Mouse (Mus musculus) heart, embryonic 11.5 days (tissue): ENCODE measurements around the gene Ang. TPM values are rescaled to one million over a fixed set of nuclear protein-coding genes. Genes with fewer than 3 reads are reported as not detected.

Source experiments
- ATAC-seq: fragments of 200-750 bp; cut with Nextera tagmentation; replicated peaks from 2 replicates; pipeline ENCODE4 v1.8.0; 2017; ENCODE audit warnings: moderate library complexity; ENCODE audit not compliant: insufficient number of reproducible peaks, low FRiP score, low TSS enrichment
- H3K27ac ChIP-seq: fragments of 300-500 bp; sonication (generic); 2 replicates; pipeline ENCODE4 v1.5.1; 2014; ENCODE audit warnings: mild to moderate bottlenecking, low read depth, low read length
- H3K27me3 ChIP-seq: fragments of 300-500 bp; sonication (generic); 2 replicates; pipeline ENCODE4 v1.6.1; 2014; ENCODE audit warnings: mild to moderate bottlenecking, low read length, mixed read lengths; ENCODE audit not compliant: control insufficient read depth, insufficient read depth
- H3K36me3 ChIP-seq: fragments of 300-500 bp; sonication (generic); 2 replicates; pipeline ENCODE4 v1.6.1; 2014; ENCODE audit warnings: mild to moderate bottlenecking, low read length, moderate library complexity, mixed read lengths; ENCODE audit not compliant: control insufficient read depth, insufficient read depth
- H3K4me1 ChIP-seq: fragments of 300-500 bp; sonication (generic); 2 replicates; pipeline ENCODE4 v1.6.1; 2014; ENCODE audit warnings: low read length; ENCODE audit not compliant: control insufficient read depth, insufficient read depth
- H3K4me2 ChIP-seq: fragments of 300-500 bp; sonication (generic); 2 replicates; pipeline ENCODE4 v1.6.1; 2014; ENCODE audit warnings: mild to moderate bottlenecking, moderate library complexity
- H3K4me3 ChIP-seq: fragments of 300-500 bp; sonication (generic); 2 replicates; pipeline ENCODE4 v1.5.1; 2014; ENCODE audit warnings: low read depth, low read length
- H3K9ac ChIP-seq: fragments of 300-500 bp; sonication (generic); 2 replicates; pipeline ENCODE4 v1.6.1; 2014; ENCODE audit warnings: mild to moderate bottlenecking, low read depth, low read length, moderate library complexity
- H3K9me3 ChIP-seq: fragments of 300-500 bp; sonication (generic); replicated peaks from 2 replicates; pipeline ENCODE4 v1.6.1; 2016; ENCODE audit warnings: low read length; ENCODE audit not compliant: control insufficient read depth
- WGBS: fragments of 180-500 bp; shearing (Covaris S2); extraction: QIAGEN DNeasy Blood & Tissue Kit; methylation state at CpG from one replicate; pipeline ENCODE4 v1.1.7; 2014; ENCODE audit not compliant: insufficient replicate concordance; 5-methylcytosine and 5-hydroxymethylcytosine counted together
- polyA plus RNA-seq: library from polyadenylated mRNA; unstranded; fragments of >200 nt; fragmentation: Nextera tagmentation; extraction: Ambion mirVana; gene quantifications from 2 replicates; pipeline ENCODE4 v1.2.1, GENCODE M21; 2014

Ang gene
- polyA plus RNA-seq, 1 experiment from 2014 or later, result 2.8 TPM

GRCm38 (mm10) chr14:51060761-51061160 lies 30.2 kb upstream of the Ang start:
- Histone ChIP-seq H3K4me1 (no peaks in the 10 kb centered on the region; the same call in 1 of the 2 replicates), H3K4me2 (no peak overlapping the region), H3K4me3 (no peak overlapping the region), H3K27ac (no peak overlapping the region), H3K36me3 (no peaks in the 10 kb centered on the region), H3K27me3 (no peaks in the 10 kb centered on the region), H3K9ac (no peak overlapping the region), H3K9me3 (no peaks in the 10 kb centered on the region)
- ATAC-seq, result no peak
- WGBS, result 82% methylated on average over 5 of the region's 5 CpGs

DNA sequence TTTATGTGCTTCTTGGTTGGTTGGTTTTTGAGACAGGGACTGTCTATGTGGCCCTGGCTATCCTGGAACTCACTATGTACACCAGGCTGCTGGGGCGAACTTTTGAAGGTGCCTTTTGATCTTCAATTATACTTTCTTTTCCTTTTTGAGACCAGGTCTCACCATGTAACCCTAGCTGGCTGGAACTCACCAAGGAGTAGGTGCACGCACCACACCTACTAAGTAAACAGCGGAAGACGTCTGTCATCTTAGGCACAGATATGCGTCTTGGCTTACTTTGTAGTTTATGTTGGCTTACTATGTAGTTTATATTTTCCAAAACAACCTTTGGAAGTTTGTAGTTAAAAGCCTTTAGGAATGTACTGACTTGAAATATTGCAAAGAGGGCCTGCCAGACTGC lies 22.0 kb upstream of the Ang start:
- no peak for ATAC-seq
- Histone ChIP-seq H3K9ac (no peak overlapping the region), H3K4me3 (no peak overlapping the region), H3K4me2 (no peak overlapping the region), H3K36me3 (no peaks in the 10 kb centered on the region), H3K27me3 (no peaks in the 10 kb centered on the region), H3K27ac (no peak overlapping the region), H3K9me3 (no peaks in the 10 kb centered on the region), H3K4me1 (no peaks in the 10 kb centered on the region)
- WGBS, result 86% methylated on average over 5 of the region's 5 CpGs

- H3K27ac ChIP-seq, result no peak overlapping the region
- no peak overlapping the region for H3K4me3 ChIP-seq
- WGBS, result 80% methylated on average over 2 of the region's 2 CpGs
- no peaks in the 10 kb centered on the region for H3K36me3 ChIP-seq
- ATAC-seq, result no peak
- H3K9me3 ChIP-seq, result no peaks in the 10 kb centered on the region
- H3K27me3 ChIP-seq, result no peaks in the 10 kb centered on the region
- no peak overlapping the region for H3K4me2 ChIP-seq
- no peak overlapping the region for H3K9ac ChIP-seq
- no peaks in the 10 kb centered on the region for H3K4me1 ChIP-seq
Observed at GRCm38 (mm10) chr14:51069617-51070016, 21.3 kb upstream of the Ang start.

DNA sequence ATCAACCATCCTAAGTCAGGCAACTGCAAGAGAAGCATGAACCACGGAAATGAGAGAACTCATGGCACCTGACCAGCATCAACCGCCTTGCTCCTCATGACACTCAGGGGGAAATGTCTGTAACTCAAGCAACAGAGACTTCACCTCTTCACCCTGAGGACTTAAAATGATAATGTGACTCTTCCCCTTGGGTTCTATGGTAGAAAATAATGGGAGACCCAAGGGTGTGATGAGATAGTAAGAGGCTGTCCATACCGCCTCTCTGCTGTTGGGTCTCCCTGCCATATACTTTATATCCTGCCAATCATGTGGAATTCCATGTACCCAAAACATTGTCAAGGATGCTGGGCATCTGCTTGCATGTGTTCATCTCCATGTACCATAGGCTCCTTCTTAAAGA lies 16.6 kb upstream of the Ang start, which contains the start of gene Olfr750:
Gene Olfr750, minus strand, starts transcription at position 101 of the 400 bp plus-strand sequence.
- Histone ChIP-seq H3K27me3 (no peaks in the 10 kb centered on the region), H3K9ac (no peak within 1 kb of the TSS), H3K4me2 (no peak within 1 kb of the TSS), H3K4me3 (no peak within 1 kb of the TSS), H3K36me3 (no peaks in the 10 kb centered on the region), H3K4me1 (no peaks in the 10 kb centered on the region), H3K27ac (no peak within 1 kb of the TSS), H3K9me3 (no peaks in the 10 kb centered on the region)
- ATAC-seq, result no peak
- WGBS, result 73% methylated on average over 3 of the region's 3 CpGs

DNA sequence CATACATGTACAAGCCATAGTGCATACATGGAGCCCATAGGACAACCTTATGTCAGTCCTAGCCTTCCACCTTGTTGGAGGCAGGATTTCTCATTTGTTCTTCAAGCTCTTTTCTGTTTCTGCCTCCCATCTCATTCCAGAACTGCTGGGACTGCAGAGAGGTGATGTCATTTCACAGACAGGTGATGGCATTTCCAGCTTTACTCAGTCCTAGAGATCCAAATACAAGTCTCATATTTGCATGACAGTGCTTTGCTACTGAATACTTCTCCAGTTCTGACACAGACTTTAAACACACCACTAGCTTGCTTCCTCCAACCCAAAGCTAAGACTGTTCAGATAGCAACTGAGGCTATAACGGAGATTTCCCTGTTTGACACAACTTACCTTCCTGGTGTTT lies 11.8 kb upstream of the Ang start:
- Histone ChIP-seq H3K4me2 (no peak overlapping the region), H3K36me3 (no peaks in the 10 kb centered on the region), H3K9ac (no peak overlapping the region), H3K9me3 (no peaks in the 10 kb centered on the region), H3K27ac (no peak overlapping the region), H3K27me3 (no peaks in the 10 kb centered on the region), H3K4me3 (no peak overlapping the region), H3K4me1 (peaks cover 2% of the 10 kb centered on the region; the same call in 1 of the 2 replicates)
- 81% methylated on average over 1 of the region's 1 CpGs for WGBS
- ATAC-seq, result no peak

DNA sequence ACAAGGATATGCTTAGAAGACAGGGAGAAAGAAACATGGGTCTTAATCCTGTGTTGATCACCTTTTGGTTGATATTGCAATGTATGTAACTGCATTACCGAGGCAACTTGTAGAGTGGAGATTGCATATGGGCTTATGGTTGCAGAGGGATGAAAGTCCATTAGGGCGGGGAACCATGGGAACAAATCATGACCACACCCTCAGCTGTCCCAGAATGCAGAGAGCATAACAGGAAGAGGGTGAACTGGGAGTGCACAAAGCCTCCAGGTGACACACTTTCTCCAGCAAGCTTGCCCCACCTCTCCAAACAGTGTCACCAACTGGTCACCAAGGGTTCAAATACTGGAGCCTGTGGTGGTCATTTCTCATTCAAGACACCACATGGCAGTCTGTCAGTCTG lies 9.9 kb upstream of the Ang start:
- no peak overlapping the region for H3K4me3 ChIP-seq
- WGBS, result 76% methylated on average over 2 of the region's 2 CpGs
- H3K4me1 ChIP-seq, result peaks cover 2% of the 10 kb centered on the region; the same call in 1 of the 2 replicates
- H3K27me3 ChIP-seq, result no peaks in the 10 kb centered on the region
- H3K4me2 ChIP-seq, result no peak overlapping the region
- no peak overlapping the region for H3K27ac ChIP-seq
- no peak overlapping the region for H3K9ac ChIP-seq
- H3K9me3 ChIP-seq, result no peaks in the 10 kb centered on the region
- no peak for ATAC-seq
- no peaks in the 10 kb centered on the region for H3K36me3 ChIP-seq

DNA sequence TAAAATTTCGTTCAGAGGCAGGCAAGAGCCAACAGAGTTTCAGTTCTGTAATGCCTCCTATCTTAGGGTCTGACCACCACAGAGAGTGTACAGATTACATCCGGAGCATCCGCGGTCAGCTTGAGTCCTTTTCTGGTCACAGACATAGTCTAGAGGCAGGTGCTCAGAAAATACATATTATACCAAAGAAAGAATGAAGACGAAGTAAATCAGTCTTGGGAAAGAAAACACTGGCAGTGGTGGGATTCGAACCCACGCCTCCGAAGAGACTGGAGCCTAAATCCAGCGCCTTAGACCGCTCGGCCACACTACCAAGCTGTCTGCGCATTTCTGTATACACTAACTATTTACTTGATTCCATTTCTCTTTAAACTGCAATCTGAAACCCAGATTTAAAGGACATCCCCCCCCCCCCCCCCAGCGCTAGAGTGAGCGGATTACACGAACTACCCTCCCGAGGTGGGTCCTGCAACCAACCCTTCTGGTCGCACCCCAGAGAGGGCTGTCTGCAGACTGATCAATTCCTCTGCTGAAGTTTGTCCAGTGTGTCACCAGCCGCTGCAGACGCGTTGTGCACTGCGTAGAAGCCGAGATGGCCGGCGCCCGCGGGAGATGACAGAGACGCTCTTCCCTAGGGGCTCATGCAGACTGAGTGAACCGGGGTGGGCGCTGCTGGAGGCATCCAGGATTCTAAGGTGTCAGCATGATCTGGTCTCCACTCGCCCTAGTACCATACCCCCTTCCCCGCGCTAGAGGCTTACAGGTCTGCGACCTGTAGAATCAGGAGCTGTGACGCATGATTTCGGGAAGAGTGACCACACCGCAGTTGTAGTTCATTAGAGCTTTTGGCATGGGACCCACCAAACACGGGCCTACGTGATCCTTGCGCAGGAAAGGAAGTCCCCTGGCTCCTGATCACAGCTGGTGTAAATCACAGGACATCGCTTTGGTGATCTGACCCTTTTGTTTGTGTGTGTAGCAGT lies 8.1 kb upstream of the Ang start:
- H3K4me2 ChIP-seq, result peak overlapping the region; percentile 88
- peak overlapping the region; percentile 66 for H3K4me3 ChIP-seq
- peak overlapping the region; percentile 15; the same call in 1 of the 2 replicates for H3K27ac ChIP-seq
- 3% methylated on average over 40 of the region's 40 CpGs for WGBS
- no peaks in the 10 kb centered on the region for H3K9me3 ChIP-seq
- H3K36me3 ChIP-seq, result no peaks in the 10 kb centered on the region
- H3K4me1 ChIP-seq, result peaks cover 2% of the 10 kb centered on the region; the same call in 1 of the 2 replicates
- no peaks in the 10 kb centered on the region for H3K27me3 ChIP-seq
- ATAC-seq, result peak; percentile 52
- peak overlapping the region; percentile 74 for H3K9ac ChIP-seq

GRCm38 (mm10) chr14:51083805-51084204 lies 7.1 kb upstream of the Ang start:
- peaks cover 2% of the 10 kb centered on the region; the same call in 1 of the 2 replicates for H3K4me1 ChIP-seq
- H3K9ac ChIP-seq, result 0 out of 2 replicates have a peak overlapping the region, but pooled peaks have one; percentile 74
- no peaks in the 10 kb centered on the region for H3K9me3 ChIP-seq
- H3K4me3 ChIP-seq, result peak overlapping the region; percentile 66
- H3K27me3 ChIP-seq, result no peaks in the 10 kb centered on the region
- H3K36me3 ChIP-seq, result no peaks in the 10 kb centered on the region
- H3K4me2 ChIP-seq, result peak overlapping the region; percentile 88
- no peak for ATAC-seq
- WGBS, result 14% methylated on average over 7 of the region's 7 CpGs
- no peak overlapping the region for H3K27ac ChIP-seq
